Mouse (Mus musculus) liver, embryonic 14.5 days (tissue): Measurements from ENCODE around the gene F2rl3. TPM values are rescaled to one million over a fixed set of nuclear protein-coding genes. Genes with fewer than 3 reads are reported as not detected.
A peak's percentile ranks its signal among the peaks of the same experiment; 100 is the strongest.

Experiments used
- ATAC-seq: fragments of 200-750 bp; cut with Nextera tagmentation; 2 replicates; pipeline ENCODE4 v1.8.0; 2017; ENCODE audit warnings: moderate number of reproducible peaks, mild to moderate bottlenecking, moderate library complexity; ENCODE audit not compliant: insufficient read depth
- DNase-seq, 3 experiments: peaks; one replicate each; pipeline ENCODE4 v3.0.0-alpha.2; 2012 to 2013; ENCODE audit warnings: low read depth in 3 of 3, low spot score in 3 of 3
- H3K27ac ChIP-seq: fragments of 300-500 bp; sonication (generic); 2 replicates; pipeline ENCODE4 v1.5.1; 2014; ENCODE audit warnings: moderate library complexity, mild to moderate bottlenecking, control low read depth, inconsistent platforms
- H3K27me3 ChIP-seq: fragments of 300-500 bp; sonication (generic); 2 replicates; pipeline ENCODE4 v1.6.1; 2014; ENCODE audit warnings: mild to moderate bottlenecking, low read length, moderate library complexity; ENCODE audit not compliant: control insufficient read depth, insufficient read depth
- H3K36me3 ChIP-seq: fragments of 300-500 bp; sonication (generic); replicated peaks from 2 replicates; pipeline ENCODE4 v1.6.1; 2014; ENCODE audit warnings: low read depth; ENCODE audit not compliant: control insufficient read depth, insufficient read depth
- H3K4me1 ChIP-seq, 2 experiments: fragments of 200-500 bp in 1 of 2; fragments of 300-500 bp in 1 of 2; sonication (generic) in 1 of 2; replicated peaks; 2 replicates each; pipeline ENCODE4 v1.6.1; 2012 to 2014; ENCODE audit warnings: antibody characterized with exemption in 1 of 2, inconsistent platforms in 1 of 2, low read length in 1 of 2; ENCODE audit not compliant: control insufficient read depth in 2 of 2, insufficient read depth in 2 of 2
- H3K4me2 ChIP-seq: fragments of 300-500 bp; sonication (generic); 2 replicates; pipeline ENCODE4 v1.6.1; 2014; ENCODE audit warnings: low read depth, mild to moderate bottlenecking, control low read depth, moderate library complexity
- H3K4me3 ChIP-seq, 2 experiments: fragments of 200-500 bp in 1 of 2; fragments of 300-500 bp in 1 of 2; sonication (generic) in 1 of 2; 2 replicates each; pipeline ENCODE4 v1.5.1; 2012 to 2014; ENCODE audit warnings: low read depth in 2 of 2, low read length in 2 of 2, mild to moderate bottlenecking in 2 of 2, control low read depth in 1 of 2, inconsistent platforms in 1 of 2, moderate library complexity in 1 of 2; ENCODE audit not compliant: insufficient read depth in 1 of 2
- H3K9ac ChIP-seq: fragments of 300-500 bp; sonication (generic); replicated peaks from 2 replicates; pipeline ENCODE4 v1.6.1; 2014; ENCODE audit warnings: mild to moderate bottlenecking, control low read depth, moderate library complexity
- H3K9me3 ChIP-seq: fragments of 300-500 bp; sonication (generic); 2 replicates; pipeline ENCODE4 v1.6.1; 2016; ENCODE audit warnings: low read length, mixed read lengths; ENCODE audit not compliant: control insufficient read depth
- CTCF ChIP-seq: IDR thresholded peaks from 2 replicates; pipeline ENCODE4 v1.5.1; 2016; ENCODE audit warnings: antibody characterized with exemption, low read depth, control low read depth
- EP300 ChIP-seq: IDR thresholded peaks from 2 replicates; pipeline ENCODE4 v1.6.1; 2016; ENCODE audit warnings: antibody characterized with exemption, low read depth
- WGBS: fragments of 180-500 bp; shearing (Covaris S2); extraction: QIAGEN DNeasy Blood & Tissue Kit; methylation state at CpG from one replicate; pipeline ENCODE4 v1.1.7; 2014; ENCODE audit not compliant: insufficient replicate concordance; 5-methylcytosine and 5-hydroxymethylcytosine counted together
- polyA plus RNA-seq, 2 experiments: library from polyadenylated mRNA; depleted of rRNA in 1 of 2; stranded (reverse) in 1 of 2; unstranded in 1 of 2; fragments of >200 nt; fragmentation: Nextera tagmentation in 1 of 2; extraction: Ambion mirVana in 1 of 2; gene quantifications; 2 replicates each; pipeline versions ENCODE4 v1.2.1 to v1.2.3; 2012 to 2014

F2rl3 gene
- 3.9 and 5.2 TPM in 2 replicates for polyA plus RNA-seq (2012; rRNA removed)
- 2.8 and 3.8 TPM in 2 replicates for polyA plus RNA-seq (2014; fragmentation: Nextera tagmentation; extraction: Ambion mirVana)

GRCm38 (mm10) chr8:72761322-72762051 is at the start of gene F2rl3:
TSS of gene F2rl3 (plus strand) at chr8:72761880.
- no peaks in the 10 kb centered on the region for H3K9me3 ChIP-seq
- ATAC-seq (0 out of 2 replicates have a peak, but pooled peaks have one; percentile 46), DNase-seq (no peak)
- H3K27ac ChIP-seq, result no peak within 1 kb of the TSS
- H3K36me3 ChIP-seq, result no peaks in the 10 kb centered on the region; the same call in 1 of the 2 replicates
- no peaks in the 10 kb centered on the region for H3K27me3 ChIP-seq
- no peak within 1 kb of the TSS for H3K4me3 ChIP-seq
- WGBS, result 15% methylated on average over 7 of the region's 7 CpGs
- no peak within 1 kb of the TSS for H3K9ac ChIP-seq
- no peak for TF ChIP-seq EP300
- TF ChIP-seq CTCF, result no peak
- H3K4me2 ChIP-seq, result no peak within 1 kb of the TSS
- 0 out of 4 replicates have a peak, but pooled peaks cover 0 to 4% of the 10 kb centered on the region in 2 experiments for H3K4me1 ChIP-seq

- no peak overlapping the region for H3K27ac ChIP-seq
- H3K4me1 ChIP-seq, result no peaks in the 10 kb centered on the region
- WGBS, result 47% methylated on average over 6 of the region's 6 CpGs
- H3K36me3 ChIP-seq, result no peaks in the 10 kb centered on the region
- DNase-seq (no peak), ATAC-seq (no peak)
- no peak overlapping the region for H3K9ac ChIP-seq
- H3K27me3 ChIP-seq, result no peaks in the 10 kb centered on the region
- no peak overlapping the region for H3K4me3 ChIP-seq
- no peaks in the 10 kb centered on the region for H3K9me3 ChIP-seq
- H3K4me2 ChIP-seq, result no peak overlapping the region
- no peak for TF ChIP-seq CTCF
- no peak for TF ChIP-seq EP300
These were observed 49.1 kb upstream of the F2rl3 start for GRCm38 (mm10) chr8:72712569-72712968.

GRCm38 (mm10) chr8:72716594-72716993 is 45.1 kb upstream of the F2rl3 start:
- no peak for DNase-seq
- H3K9me3 ChIP-seq, result no peaks in the 10 kb centered on the region
- peak; percentile 56; the same call in 1 of the 2 replicates for ATAC-seq
- TF ChIP-seq EP300, result no peak
- TF ChIP-seq CTCF, result no peak
- H3K36me3 ChIP-seq, result no peaks in the 10 kb centered on the region
- no peaks in the 10 kb centered on the region for H3K27me3 ChIP-seq
- H3K4me3 ChIP-seq, result no peak overlapping the region
- 33% methylated on average over 5 of the region's 5 CpGs for WGBS
- H3K27ac ChIP-seq, result no peak overlapping the region
- no peak overlapping the region for H3K4me2 ChIP-seq
- no peaks in the 10 kb centered on the region for H3K4me1 ChIP-seq
- H3K9ac ChIP-seq, result no peak overlapping the region

- ATAC-seq, result no peak
- Histone ChIP-seq H3K27ac (no peak overlapping the region), H3K4me2 (no peak overlapping the region), H3K27me3 (no peaks in the 10 kb centered on the region), H3K9me3 (no peaks in the 10 kb centered on the region), H3K9ac (no peak overlapping the region), H3K36me3 (no peaks in the 10 kb centered on the region), H3K4me3 (no peak overlapping the region), H3K4me1 (peaks cover 2 to 4% of the 10 kb centered on the region in 2 experiments; a peak in 2 of 4 replicates)
- WGBS, result 14% methylated on average over 1 of the region's 1 CpGs
- TF ChIP-seq EP300 (no peak), CTCF (no peak)
- no peak for DNase-seq
These were observed 41.1 kb upstream of the F2rl3 start for GRCm38 (mm10) chr8:72720541-72720940.
